ENCODE assay signal across 35 mouse cellular contexts in the genomic region with DNA sequence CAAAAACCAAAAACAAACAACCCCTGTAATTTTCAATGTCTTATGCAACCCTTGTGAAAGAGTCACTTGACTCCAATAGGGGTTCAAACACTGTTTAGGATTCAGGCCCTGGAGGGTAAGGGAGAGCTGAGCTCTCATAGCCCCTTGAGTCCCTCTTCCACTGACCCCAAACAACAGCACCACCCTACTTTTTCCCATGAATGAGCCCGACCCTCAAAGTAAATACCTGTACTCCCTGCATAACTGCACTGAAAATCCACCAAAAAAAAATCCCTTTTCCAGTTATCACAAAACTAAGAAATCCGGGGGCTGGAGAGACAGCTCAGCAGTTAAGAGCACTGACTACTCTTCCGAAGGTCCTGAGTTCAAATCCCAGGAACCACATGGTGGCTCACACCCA. TPM values are rescaled to one million over a fixed set of nuclear protein-coding genes. Genes with fewer than 3 reads are reported as not detected.
"Had no signal": no experiment of that assay in that cellular context is flagged by ENCODE, and none has a peak within 500 bp of the region (broad histone marks: within the 10 kb centered on the region; RNA-seq: fewer than 3 reads in every experiment).

No protein-coding gene starts in this region.

- ATAC-seq: hindbrain, embryonic 16.5 days; inflammation-experienced regulatory T-cells, adult 6 months; intestine, embryonic 15.5 days; intestine, postnatal 0 days; liver, embryonic 12.5 days had no signal

- H3K4me2 ChIP-seq: heart, embryonic 12.5 days; hindbrain, embryonic 12.5 days; hindbrain, embryonic 14.5 days; intestine, embryonic 15.5 days; liver, embryonic 12.5 days had no signal

- H3K4me3 ChIP-seq: heart, embryonic 10.5 days; heart, embryonic 12.5 days; hindbrain, embryonic 10.5 days; hindbrain, embryonic 12.5 days; intestine, embryonic 15.5 days; layer of hippocampus, adult 2 months; left cerebral cortex, adult 2 months; liver, embryonic 12.5 days had no signal

- H3K27ac ChIP-seq: heart, embryonic 10.5 days; hindbrain, embryonic 10.5 days; hindbrain, embryonic 12.5 days; hindbrain, embryonic 14.5 days; intestine, embryonic 15.5 days; layer of hippocampus, adult 2 months; left cerebral cortex, adult 2 months; liver, embryonic 12.5 days had no signal

- H3K27me3 ChIP-seq: intestine, embryonic 15.5 days had no signal

- DNase-seq: gastrocnemius, postnatal 14 days; gastrocnemius, postnatal 36 days; heart, adult 18-20 months; heart, postnatal 10 days; heart, postnatal 4 days; kidney, adult 18-20 months; kidney, adult 8-10 months; kidney, postnatal 10 days; kidney, postnatal 25 days; kidney, postnatal 4 days; liver had no signal

- H3K9ac ChIP-seq: heart, embryonic 12.5 days; hindbrain, embryonic 12.5 days; hindbrain, embryonic 14.5 days; intestine, embryonic 15.5 days; liver, embryonic 12.5 days had no signal

- H3K9me3 ChIP-seq: heart, embryonic 10.5 days; heart, embryonic 12.5 days; hindbrain, embryonic 10.5 days; hindbrain, embryonic 12.5 days; intestine, embryonic 15.5 days; liver, embryonic 12.5 days had no signal

- H3K36me3 ChIP-seq: intestine, embryonic 15.5 days had no signal

RNA-seq across cellular contexts. Expression of gene Gm20481, which starts 13.8 kb away (rescaled TPM):
- total RNA-seq: gastrocnemius, adult 18-20 months; gastrocnemius, adult 8-10 months; gastrocnemius, postnatal 14 days; gastrocnemius, postnatal 36 days; heart, adult 18-20 months; heart, adult 8-10 months; heart, postnatal 10 days; heart, postnatal 25 days; heart, postnatal 4 days; layer of hippocampus, adult 2 months; layer of hippocampus, postnatal 10 days; layer of hippocampus, postnatal 25 days; left cerebral cortex, adult 2 months; left cerebral cortex, postnatal 14 days; left cerebral cortex, postnatal 36 days had no signal
- polyA plus RNA-seq: heart, embryonic 10.5 days; heart, embryonic 12.5 days; heart, embryonic 16.5 days; hindbrain, embryonic 14.5 days; hindbrain, embryonic 16.5 days; intestine, embryonic 15.5 days; intestine, postnatal 0 days; kidney, embryonic 14.5 days; kidney, embryonic 16.5 days; limb, embryonic 14.5 days had no signal

RNA-seq across cellular contexts. Expression of gene Hspa1l, which starts 16.6 kb away (rescaled TPM):
- polyA plus RNA-seq: inflammation-experienced regulatory T-cells, adult 6 months had no signal
